Mouse (Mus musculus): ENCODE measurements around the gene Asic2. TPM values are rescaled to one million over a fixed set of nuclear protein-coding genes. Genes with fewer than 3 reads are reported as not detected.

Gene Asic2
- total and polyA plus RNA-seq, 2 experiments from 2014 or later: 19.2 to 57.3 TPM

DNA sequence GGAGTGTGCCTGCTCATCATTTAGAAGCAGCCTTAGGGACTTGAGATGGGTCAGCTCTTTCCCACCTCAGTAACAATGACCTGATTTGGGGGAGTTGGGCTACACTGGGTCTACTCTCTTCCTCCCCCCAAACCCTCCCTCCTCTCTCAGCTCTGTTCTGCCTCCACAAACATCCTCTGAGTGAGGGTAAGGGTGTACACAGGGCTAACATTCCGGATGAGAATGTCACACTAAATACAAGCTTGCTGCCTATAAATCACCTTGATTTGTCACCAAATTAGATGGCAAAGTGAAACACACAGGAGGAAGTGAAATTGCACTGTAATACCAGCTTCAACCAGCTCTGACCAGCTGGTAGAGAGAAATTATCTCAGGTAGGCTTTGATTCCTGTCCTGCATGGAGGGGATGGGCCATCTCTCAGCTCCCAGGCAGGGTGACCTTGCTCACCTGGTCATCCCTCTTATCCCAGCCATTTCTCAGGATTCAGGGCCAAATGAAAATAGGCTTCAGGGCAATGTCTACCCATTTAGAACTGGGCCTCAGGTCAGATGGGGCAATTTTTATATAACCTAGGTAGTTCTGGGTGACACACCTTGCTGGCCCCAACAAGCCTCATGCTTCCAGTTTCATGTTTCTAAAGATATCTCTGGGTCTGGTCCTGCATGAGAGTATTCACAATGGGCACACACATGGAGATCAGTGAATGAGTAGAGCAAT lies 120.3 kb downstream of the Asic2 start:
- DNase-seq (ENCODE audit: low spot score) (no peak), ATAC-seq (no peak)
- no peak overlapping the region for H3K9ac ChIP-seq (replicated peaks; ENCODE audit: low read length)
- H3K36me3 ChIP-seq (ENCODE audit: insufficient read depth, low read length): no peaks in the 10 kb centered on the region
- no peak overlapping the region for H3K4me2 ChIP-seq (ENCODE audit: low read depth, low read length)
- no peaks in the 10 kb centered on the region for H3K9me3 ChIP-seq (ENCODE audit: low read length)
- 0 out of 2 replicates have a peak, but pooled peaks cover 7% of the 10 kb centered on the region for H3K4me1 ChIP-seq (ENCODE audit: insufficient read depth, low read length)
- H3K27ac ChIP-seq: no peak overlapping the region
- 83% methylated on average over 1 of the region's 1 CpGs for WGBS
- no peaks in the 10 kb centered on the region for H3K27me3 ChIP-seq (ENCODE audit: insufficient read depth, low read length)
- no peak overlapping the region for H3K4me3 ChIP-seq (ENCODE audit: low read length)
- TF ChIP-seq CTCF (IDR thresholded peaks at IDR 0.05; ENCODE audit: low read depth): no peak

DNA sequence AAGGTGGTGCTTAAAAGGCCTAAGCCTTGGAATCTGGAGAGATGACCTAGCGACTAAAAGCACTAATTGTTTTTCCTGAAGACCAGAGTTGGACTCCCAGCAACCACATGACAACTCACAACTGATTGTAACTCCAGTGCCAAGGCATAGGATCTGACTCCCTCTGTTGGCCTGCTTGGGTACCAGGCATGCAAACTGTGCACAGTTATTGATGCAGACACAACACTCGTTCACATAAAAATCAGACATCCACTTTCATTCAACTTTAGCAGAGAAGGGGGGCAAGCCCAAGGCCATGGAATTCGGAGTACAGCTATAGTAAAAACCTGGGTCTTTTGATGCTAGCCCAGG lies 122.6 kb downstream of the Asic2 start:
- H3K4me3 ChIP-seq (ENCODE audit: low read length): no peak overlapping the region
- no peaks in the 10 kb centered on the region for H3K9me3 ChIP-seq (ENCODE audit: low read length)
- H3K4me1 ChIP-seq (ENCODE audit: insufficient read depth, low read length): 0 out of 2 replicates have a peak, but pooled peaks cover 2% of the 10 kb centered on the region
- H3K36me3 ChIP-seq (ENCODE audit: insufficient read depth, low read length): no peaks in the 10 kb centered on the region
- DNase-seq (ENCODE audit: low spot score) (peak; percentile 30), ATAC-seq (peak; percentile 67; the same call in 1 of the 2 replicates)
- peak; percentile 64 for TF ChIP-seq CTCF (IDR thresholded peaks at IDR 0.05; ENCODE audit: low read depth)
- no peak overlapping the region for H3K4me2 ChIP-seq (ENCODE audit: low read depth, low read length)
- no peak overlapping the region; the same call in 1 of the 2 replicates for H3K27ac ChIP-seq
- whole genome bisulfite sequencing: 46% methylated on average over 3 of the region's 3 CpGs
- no peaks in the 10 kb centered on the region for H3K27me3 ChIP-seq (ENCODE audit: insufficient read depth, low read length)
- H3K9ac ChIP-seq (replicated peaks; ENCODE audit: low read length): no peak overlapping the region

DNA sequence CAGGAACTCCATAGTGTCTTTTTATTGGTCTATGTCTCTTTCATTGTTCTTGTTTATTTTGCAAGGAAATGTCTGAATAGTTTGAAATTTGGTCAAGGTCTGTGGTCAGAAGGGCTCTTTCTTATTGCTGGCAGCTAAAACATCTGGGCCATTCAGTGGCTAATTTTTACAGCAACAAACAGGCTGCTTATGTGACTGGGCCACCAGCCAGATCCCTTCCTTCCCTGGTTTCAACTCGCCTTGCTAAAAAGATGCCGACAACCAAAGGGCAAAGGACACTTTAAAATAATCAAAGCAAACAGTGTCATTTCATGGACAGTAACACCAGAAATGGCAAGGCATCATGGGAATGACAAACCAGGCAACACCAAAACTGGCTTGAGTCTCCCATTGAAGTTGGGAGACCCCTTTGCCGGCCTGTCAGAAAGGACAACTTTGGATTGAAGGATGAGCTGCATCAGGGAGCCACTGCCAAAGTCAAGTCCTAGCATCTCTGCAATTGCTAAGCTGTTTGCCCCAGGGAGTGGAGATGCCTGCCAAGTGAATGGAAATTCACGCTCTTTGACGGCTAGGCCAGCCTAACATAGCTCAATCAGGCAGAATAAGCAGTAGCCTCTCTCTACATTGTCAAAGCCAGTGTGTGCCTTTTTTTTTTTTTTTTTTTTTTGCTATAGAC lies 123.1 kb downstream of the Asic2 start:
- Histone ChIP-seq H3K4me3 (ENCODE audit: low read length) (no peak overlapping the region), H3K27me3 (ENCODE audit: insufficient read depth, low read length) (no peaks in the 10 kb centered on the region), H3K27ac (no peak overlapping the region), H3K9me3 (ENCODE audit: low read length) (no peaks in the 10 kb centered on the region), H3K9ac (replicated peaks; ENCODE audit: low read length) (no peak overlapping the region), H3K36me3 (ENCODE audit: insufficient read depth, low read length) (no peaks in the 10 kb centered on the region), H3K4me1 (ENCODE audit: insufficient read depth, low read length) (no peaks in the 10 kb centered on the region), H3K4me2 (ENCODE audit: low read depth, low read length) (no peak overlapping the region)
- 29% methylated on average over 5 of the region's 5 CpGs for WGBS
- DNase-seq (ENCODE audit: low spot score) (peak; percentile 88), ATAC-seq (peak; percentile 85)
- TF ChIP-seq CTCF (IDR thresholded peaks at IDR 0.05; ENCODE audit: low read depth): no peak

DNA sequence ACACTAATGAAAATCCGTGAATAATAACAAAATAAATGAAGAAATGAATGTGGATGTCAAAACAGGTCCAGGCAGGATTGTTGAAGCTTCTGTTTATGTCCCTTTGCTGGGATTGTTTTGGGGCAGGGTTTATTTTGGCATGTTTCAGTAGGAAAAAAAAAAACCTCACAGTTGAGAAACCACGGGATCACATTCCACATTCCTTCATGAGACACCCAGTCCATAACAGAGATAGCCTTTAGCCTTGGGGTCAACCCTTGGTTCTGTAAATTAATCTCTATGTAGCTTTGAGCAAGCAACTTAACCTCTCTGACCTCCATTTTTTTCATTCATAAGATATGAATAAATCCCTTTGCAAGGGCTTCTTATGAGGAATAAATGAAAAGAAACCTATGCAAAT lies 127.3 kb downstream of the Asic2 start:
- Histone ChIP-seq H3K4me1 (ENCODE audit: insufficient read depth, low read length) (no peaks in the 10 kb centered on the region), H3K9me3 (ENCODE audit: low read length) (no peaks in the 10 kb centered on the region), H3K36me3 (ENCODE audit: insufficient read depth, low read length) (no peaks in the 10 kb centered on the region), H3K9ac (replicated peaks; ENCODE audit: low read length) (no peak overlapping the region), H3K27me3 (ENCODE audit: insufficient read depth, low read length) (no peaks in the 10 kb centered on the region), H3K27ac (no peak overlapping the region), H3K4me3 (ENCODE audit: low read length) (no peak overlapping the region), H3K4me2 (ENCODE audit: low read depth, low read length) (no peak overlapping the region)
- no peak for ATAC-seq
- TF ChIP-seq CTCF (IDR thresholded peaks at IDR 0.05; ENCODE audit: low read depth): no peak
- DNase-seq (ENCODE audit: low spot score): no peak
- WGBS: 57% methylated on average over 2 of the region's 2 CpGs

DNA sequence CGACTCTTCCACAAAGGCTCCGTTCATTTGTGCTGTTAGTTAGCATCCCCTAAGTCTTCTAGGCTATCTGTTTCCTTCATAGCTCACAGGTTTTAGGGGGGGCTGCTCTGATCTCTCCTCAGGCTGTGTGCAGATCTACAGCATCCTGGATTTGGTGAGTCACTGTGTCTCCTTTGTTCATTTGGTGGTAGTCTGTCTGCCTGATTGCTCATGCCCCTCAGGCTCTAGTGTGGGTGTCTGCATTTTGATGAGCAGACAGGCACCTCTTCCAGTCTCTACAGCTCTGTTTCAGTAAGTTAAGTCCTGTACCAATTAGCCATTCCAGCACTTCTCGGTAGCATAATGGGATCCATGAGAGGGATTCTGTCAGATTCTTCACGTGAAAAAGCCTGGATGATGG lies 129.8 kb downstream of the Asic2 start:
- Histone ChIP-seq H3K4me2 (ENCODE audit: low read depth, low read length) (no peak overlapping the region), H3K27me3 (ENCODE audit: insufficient read depth, low read length) (no peaks in the 10 kb centered on the region), H3K9me3 (ENCODE audit: low read length) (no peaks in the 10 kb centered on the region), H3K27ac (no peak overlapping the region), H3K4me1 (ENCODE audit: insufficient read depth, low read length) (no peaks in the 10 kb centered on the region), H3K4me3 (ENCODE audit: low read length) (no peak overlapping the region), H3K9ac (replicated peaks; ENCODE audit: low read length) (no peak overlapping the region), H3K36me3 (ENCODE audit: insufficient read depth, low read length) (no peaks in the 10 kb centered on the region)
- 60% methylated on average over 4 of the region's 4 CpGs for WGBS
- DNase-seq (ENCODE audit: low spot score): no peak
- no peak for ATAC-seq
- no peak for TF ChIP-seq CTCF (IDR thresholded peaks at IDR 0.05; ENCODE audit: low read depth)

DNA sequence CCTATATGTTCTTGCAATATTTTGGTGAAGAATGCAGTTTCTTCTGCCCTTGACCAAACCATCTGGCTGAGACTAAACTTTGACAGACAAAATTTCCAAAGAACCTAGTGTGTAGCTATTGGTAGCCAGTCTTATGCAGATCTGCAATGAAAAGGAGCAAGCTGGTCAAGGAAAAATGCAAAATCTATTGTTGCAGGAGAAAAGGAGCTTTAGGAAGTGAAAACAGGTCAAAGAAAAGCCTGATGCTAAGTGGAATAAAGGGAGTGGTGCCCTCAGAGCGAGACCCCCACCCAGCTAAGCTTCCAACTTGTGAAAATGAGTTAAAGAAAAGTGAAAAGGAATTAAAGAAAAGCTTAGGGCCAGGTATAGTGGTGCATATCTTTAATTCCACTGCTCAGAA lies 135.9 kb downstream of the Asic2 start:
- no peak overlapping the region for H3K4me3 ChIP-seq (ENCODE audit: low read length)
- DNase-seq (ENCODE audit: low spot score) (no peak), ATAC-seq (no peak)
- no peak overlapping the region for H3K4me2 ChIP-seq (ENCODE audit: low read depth, low read length)
- H3K27ac ChIP-seq: no peak overlapping the region
- WGBS: 61% methylated on average over 1 of the region's 1 CpGs
- TF ChIP-seq CTCF (IDR thresholded peaks at IDR 0.05; ENCODE audit: low read depth): no peak
- no peaks in the 10 kb centered on the region for H3K27me3 ChIP-seq (ENCODE audit: insufficient read depth, low read length)
- H3K36me3 ChIP-seq (ENCODE audit: insufficient read depth, low read length): no peaks in the 10 kb centered on the region
- no peaks in the 10 kb centered on the region for H3K9me3 ChIP-seq (ENCODE audit: low read length)
- H3K9ac ChIP-seq (replicated peaks; ENCODE audit: low read length): no peak overlapping the region
- no peaks in the 10 kb centered on the region for H3K4me1 ChIP-seq (ENCODE audit: insufficient read depth, low read length)

DNA sequence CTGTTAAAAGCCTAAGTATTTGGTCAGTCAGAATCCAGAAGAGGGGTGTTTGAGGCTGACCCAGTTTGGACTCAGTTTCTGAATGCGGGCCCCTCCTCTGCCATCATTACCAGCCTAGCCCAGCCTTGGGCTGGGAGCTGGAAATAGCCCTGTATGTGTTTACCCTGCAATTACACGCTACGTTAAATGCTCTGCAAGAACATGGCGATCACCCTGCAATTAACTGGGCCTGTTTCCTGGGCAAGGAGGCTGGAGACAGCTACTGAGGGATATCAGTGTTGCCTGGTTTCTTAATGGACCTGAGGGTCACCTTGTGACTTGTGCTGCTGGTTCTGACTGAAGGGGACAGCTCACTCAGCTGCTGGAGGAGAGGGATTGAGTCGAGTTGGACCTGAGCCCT lies 151.7 kb downstream of the Asic2 start:
- Histone ChIP-seq H3K27me3 (ENCODE audit: insufficient read depth, low read length) (no peaks in the 10 kb centered on the region), H3K4me3 (ENCODE audit: low read length) (no peak overlapping the region), H3K9me3 (ENCODE audit: low read length) (no peaks in the 10 kb centered on the region), H3K27ac (no peak overlapping the region), H3K9ac (replicated peaks; ENCODE audit: low read length) (no peak overlapping the region), H3K4me1 (ENCODE audit: insufficient read depth, low read length) (0 out of 2 replicates have a peak, but pooled peaks cover 5% of the 10 kb centered on the region), H3K36me3 (ENCODE audit: insufficient read depth, low read length) (no peaks in the 10 kb centered on the region), H3K4me2 (ENCODE audit: low read depth, low read length) (no peak overlapping the region)
- WGBS: 55% methylated on average over 5 of the region's 5 CpGs
- no peak for TF ChIP-seq CTCF (IDR thresholded peaks at IDR 0.05; ENCODE audit: low read depth)
- ATAC-seq: no peak
- no peak for DNase-seq (ENCODE audit: low spot score)

Measured in hindbrain, postnatal 0 days (tissue).